Mouse (Mus musculus) lung, embryonic 16.5 days (tissue): ENCODE data around the gene Stub1. TPM values are rescaled to one million over a fixed set of nuclear protein-coding genes. Genes with fewer than 3 reads are reported as not detected.
A peak's percentile ranks its signal among the peaks of the same experiment; 100 is the strongest.
"Not testable (repeated sequence)": the region's sequence is repeated elsewhere in the genome, so short reads cannot be mapped to it uniquely, and the experiment has no call there.

ENCODE experiments used
- ATAC-seq: fragments of 200-750 bp; cut with Nextera tagmentation; 2 replicates; pipeline ENCODE4 v1.8.0; 2017; ENCODE audit warnings: low read depth, mild to moderate bottlenecking, moderate library complexity
- H3K27ac ChIP-seq: fragments of 300-500 bp; sonication (generic); 2 replicates; pipeline ENCODE4 v1.5.1; 2014; ENCODE audit warnings: mild to moderate bottlenecking, control low read depth, low read length
- H3K27me3 ChIP-seq: fragments of 300-500 bp; sonication (generic); 2 replicates; pipeline ENCODE4 v1.6.1; 2014; ENCODE audit warnings: low read depth, low read length, mixed read lengths; ENCODE audit not compliant: control insufficient read depth, insufficient read depth
- H3K36me3 ChIP-seq: fragments of 300-500 bp; sonication (generic); 2 replicates; pipeline ENCODE4 v1.6.1; 2014; ENCODE audit warnings: low read length; ENCODE audit not compliant: control insufficient read depth, insufficient read depth
- H3K4me1 ChIP-seq: fragments of 300-500 bp; sonication (generic); replicated peaks from 2 replicates; pipeline ENCODE4 v1.6.1; 2014; ENCODE audit warnings: low read length, mixed read lengths; ENCODE audit not compliant: control insufficient read depth, insufficient read depth
- H3K4me2 ChIP-seq: fragments of 300-500 bp; sonication (generic); 2 replicates; pipeline ENCODE4 v1.6.1; 2014; ENCODE audit warnings: low read depth, low read length, control low read depth
- H3K4me3 ChIP-seq: fragments of 300-500 bp; sonication (generic); 2 replicates; pipeline ENCODE4 v1.5.1; 2014; ENCODE audit warnings: mild to moderate bottlenecking, low read length, control low read depth
- H3K9ac ChIP-seq: fragments of 300-500 bp; sonication (generic); 2 replicates; pipeline ENCODE4 v1.6.1; 2014; ENCODE audit warnings: low read length, control low read depth
- H3K9me3 ChIP-seq: fragments of 300-500 bp; sonication (generic); 2 replicates; pipeline ENCODE4 v1.6.1; 2016; ENCODE audit warnings: low read length; ENCODE audit not compliant: control insufficient read depth
- WGBS: fragments of 180-500 bp; shearing (Covaris S2); extraction: QIAGEN DNeasy Blood & Tissue Kit; methylation state at CpG from one replicate; pipeline ENCODE4 v1.1.7; 2014; 5-methylcytosine and 5-hydroxymethylcytosine counted together
- polyA plus RNA-seq: library from polyadenylated mRNA; unstranded; fragments of >200 nt; fragmentation: Nextera tagmentation; extraction: Ambion mirVana; gene quantifications from 2 replicates; pipeline ENCODE4 v1.2.1, GENCODE M21; 2015

Stub1 gene
- polyA plus RNA-seq, 1 experiment from 2014 or later: 316 TPM

DNA sequence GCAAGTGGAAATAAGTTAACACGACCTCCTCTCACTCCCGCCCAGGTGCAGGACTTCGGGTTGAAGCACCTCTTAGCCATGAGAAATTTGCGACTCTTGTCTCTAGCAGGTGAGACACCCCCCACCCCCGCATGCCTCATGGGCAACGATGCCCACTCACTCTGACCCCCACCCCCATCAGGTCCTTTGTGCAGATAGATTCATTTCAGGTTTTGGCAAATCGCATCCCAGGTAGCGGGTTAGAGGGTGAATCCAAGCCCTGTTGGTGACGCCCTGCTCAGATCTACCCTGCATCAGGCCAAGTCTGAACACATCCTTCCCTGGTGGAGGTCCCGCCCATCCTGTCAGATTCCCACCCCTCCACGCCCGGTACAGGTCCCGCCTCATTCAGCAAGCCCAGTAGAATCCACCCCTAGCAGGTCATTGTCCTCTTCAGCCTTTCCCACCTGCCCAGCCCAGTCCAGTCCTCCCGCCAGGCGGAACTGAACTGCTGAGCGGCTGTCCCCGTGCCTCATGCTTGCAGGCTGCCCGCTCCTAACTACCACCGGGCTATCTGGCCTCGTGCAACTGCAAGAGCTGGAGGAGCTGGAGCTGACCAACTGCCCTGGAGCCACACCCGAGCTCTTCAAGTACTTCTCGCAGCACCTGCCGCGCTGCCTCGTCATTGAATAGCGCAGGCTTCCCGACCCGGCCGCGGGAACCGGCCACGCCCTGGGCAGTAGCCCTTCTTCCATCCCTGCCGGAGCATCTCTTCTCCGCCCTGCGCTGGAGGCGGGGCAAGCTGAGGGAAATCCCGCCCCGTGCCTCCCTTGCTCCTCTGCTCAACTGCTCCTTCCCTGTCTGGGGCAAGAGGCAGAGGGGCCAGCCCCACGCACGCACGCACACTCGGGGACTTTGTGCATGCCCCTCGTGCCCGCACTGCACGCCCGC, 14.1 kb downstream of the Stub1 start:
- H3K4me3 ChIP-seq: 0 out of 2 replicates have a peak overlapping the region, but pooled peaks have one; percentile 5
- no peak overlapping the region for H3K27ac ChIP-seq
- ATAC-seq: no peak
- peaks cover 4% of the 10 kb centered on the region for H3K4me1 ChIP-seq
- peak overlapping the region; percentile 13 for H3K4me2 ChIP-seq
- no peaks in the 10 kb centered on the region for H3K9me3 ChIP-seq
- WGBS: 7% methylated on average over 46 of the region's 46 CpGs
- peaks cover 30% of the 10 kb centered on the region for H3K27me3 ChIP-seq
- H3K36me3 ChIP-seq: no peaks in the 10 kb centered on the region
- H3K9ac ChIP-seq: no peak overlapping the region

DNA sequence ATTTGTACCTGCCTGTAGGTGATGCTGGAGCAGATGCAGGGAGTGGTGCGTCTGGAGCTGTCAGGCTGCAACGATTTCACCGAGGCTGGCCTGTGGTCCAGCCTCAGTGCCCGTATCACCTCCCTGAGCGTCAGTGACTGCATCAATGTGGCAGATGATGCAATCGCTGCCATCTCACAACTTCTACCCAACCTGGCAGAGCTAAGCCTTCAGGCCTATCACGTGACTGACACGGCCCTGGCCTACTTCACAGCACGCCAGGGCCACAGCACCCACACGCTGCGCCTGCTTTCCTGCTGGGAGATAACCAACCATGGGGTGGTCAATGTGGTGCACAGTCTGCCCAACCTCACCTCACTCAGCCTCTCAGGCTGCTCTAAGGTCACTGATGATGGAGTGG, 15.5 kb downstream of the Stub1 start:
- Histone ChIP-seq H3K36me3 (no peaks in the 10 kb centered on the region), H3K9ac (no peak overlapping the region), H3K27ac (no peak overlapping the region), H3K4me3 (no peak overlapping the region), H3K27me3 (peaks cover 30% of the 10 kb centered on the region), H3K9me3 (no peaks in the 10 kb centered on the region), H3K4me2 (no peak overlapping the region), H3K4me1 (no peaks in the 10 kb centered on the region)
- 73% methylated on average over 11 of the region's 11 CpGs for WGBS
- ATAC-seq: no peak

DNA sequence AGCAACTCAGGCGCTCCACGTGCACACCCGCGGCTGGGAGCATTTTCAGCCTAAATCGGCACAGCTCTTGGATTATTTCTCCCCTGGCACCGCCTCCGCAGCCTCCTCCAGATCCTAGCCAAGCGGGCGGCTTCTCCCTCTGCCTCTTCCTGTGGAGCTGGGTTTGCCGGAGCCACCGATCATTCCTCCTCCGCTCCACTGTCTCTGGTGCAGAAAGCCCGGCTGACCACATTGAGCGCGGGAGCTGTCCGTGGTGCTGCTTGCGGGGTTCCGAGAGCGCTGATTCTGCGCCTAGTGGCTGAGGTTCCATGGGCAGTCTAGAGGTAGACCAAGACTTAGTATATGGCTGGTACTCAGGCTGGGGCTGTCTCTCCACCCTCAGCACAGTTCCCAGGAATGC, 19.7 kb downstream of the Stub1 start:
- H3K4me3 ChIP-seq: no peak overlapping the region
- peak; percentile 53 for ATAC-seq
- no peaks in the 10 kb centered on the region for H3K9me3 ChIP-seq
- no peak overlapping the region for H3K9ac ChIP-seq
- peaks cover 3% of the 10 kb centered on the region; the same call in 1 of the 2 replicates for H3K4me1 ChIP-seq
- no peak overlapping the region for H3K27ac ChIP-seq
- WGBS: 2% methylated on average over 20 of the region's 20 CpGs
- H3K4me2 ChIP-seq: no peak overlapping the region
- H3K27me3 ChIP-seq: peaks cover 35% of the 10 kb centered on the region
- H3K36me3 ChIP-seq: no peaks in the 10 kb centered on the region

DNA sequence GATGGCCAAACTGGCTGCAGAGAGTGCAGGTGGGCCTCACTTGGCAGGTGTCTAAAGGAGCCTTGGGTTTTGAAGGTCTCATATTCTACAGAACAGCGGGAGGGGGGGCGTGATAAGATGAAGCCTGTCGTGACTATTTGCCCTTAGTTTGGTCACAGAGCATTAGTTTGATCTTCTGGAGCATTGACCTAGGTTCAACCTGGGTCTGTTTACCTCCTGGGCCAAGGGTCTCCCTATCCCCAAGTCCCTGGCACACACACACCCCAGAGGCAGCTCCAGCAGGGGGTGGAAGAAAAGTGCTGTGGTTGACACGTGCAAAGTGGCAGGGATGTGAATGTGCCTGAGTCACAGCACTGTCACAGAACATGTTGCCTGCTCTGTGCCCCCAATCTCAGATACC, 22.3 kb downstream of the Stub1 start:
- Histone ChIP-seq H3K9me3 (no peaks in the 10 kb centered on the region), H3K4me3 (no peak overlapping the region), H3K27ac (no peak overlapping the region), H3K27me3 (peaks cover 33% of the 10 kb centered on the region), H3K9ac (no peak overlapping the region), H3K4me2 (no peak overlapping the region), H3K36me3 (no peaks in the 10 kb centered on the region), H3K4me1 (peaks cover 3% of the 10 kb centered on the region; the same call in 1 of the 2 replicates)
- ATAC-seq: no peak
- 63% methylated on average over 4 of the region's 4 CpGs for whole genome bisulfite sequencing

DNA sequence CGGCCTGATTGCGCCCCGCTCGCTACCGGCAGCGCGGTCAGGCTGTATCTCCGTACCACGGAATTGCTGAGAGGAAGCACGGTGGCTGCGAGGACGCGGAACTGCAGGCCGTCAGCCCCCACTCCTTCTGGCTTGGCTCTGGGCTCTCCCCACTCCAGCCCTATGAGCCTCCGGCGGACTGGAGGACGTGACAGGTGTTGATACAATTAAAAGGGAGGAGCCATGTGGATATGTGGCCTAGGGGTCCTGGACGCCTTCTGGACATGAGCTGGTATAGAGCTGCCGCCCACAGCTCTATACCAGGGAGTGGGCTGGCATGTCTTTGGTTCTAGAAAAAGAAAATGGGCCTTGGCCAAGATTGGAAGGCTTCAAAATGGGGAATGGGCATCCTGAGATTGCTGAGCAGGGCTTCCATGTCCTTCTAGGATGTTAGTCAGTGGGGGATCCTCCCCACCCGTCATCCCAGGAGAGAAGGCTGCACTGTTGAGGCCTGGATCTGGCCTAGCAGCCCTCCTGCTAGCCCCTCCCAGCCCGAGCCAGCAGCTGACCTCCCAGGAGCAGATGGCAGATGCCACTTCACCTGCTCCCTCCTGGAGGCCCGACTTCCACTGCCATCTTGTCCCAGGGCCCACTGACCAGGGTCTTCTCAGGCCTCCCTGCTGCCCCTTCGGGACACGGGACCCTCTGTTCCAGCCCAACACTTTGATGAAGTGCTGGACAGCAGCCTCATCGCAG, 23.4 kb downstream of the Stub1 start:
- peaks cover 3% of the 10 kb centered on the region; the same call in 1 of the 2 replicates for H3K4me1 ChIP-seq
- peak overlapping the region; percentile 68 for H3K4me3 ChIP-seq
- 5% methylated on average over 22 of the region's 25 CpGs for WGBS
- peaks cover 33% of the 10 kb centered on the region for H3K27me3 ChIP-seq
- H3K36me3 ChIP-seq: no peaks in the 10 kb centered on the region
- H3K9ac ChIP-seq: peak overlapping the region; percentile 62
- no peak overlapping the region for H3K27ac ChIP-seq
- ATAC-seq: peak; percentile 5; the same call in 1 of the 2 replicates
- H3K9me3 ChIP-seq: no peaks in the 10 kb centered on the region
- H3K4me2 ChIP-seq: peak overlapping the region; percentile 96

DNA sequence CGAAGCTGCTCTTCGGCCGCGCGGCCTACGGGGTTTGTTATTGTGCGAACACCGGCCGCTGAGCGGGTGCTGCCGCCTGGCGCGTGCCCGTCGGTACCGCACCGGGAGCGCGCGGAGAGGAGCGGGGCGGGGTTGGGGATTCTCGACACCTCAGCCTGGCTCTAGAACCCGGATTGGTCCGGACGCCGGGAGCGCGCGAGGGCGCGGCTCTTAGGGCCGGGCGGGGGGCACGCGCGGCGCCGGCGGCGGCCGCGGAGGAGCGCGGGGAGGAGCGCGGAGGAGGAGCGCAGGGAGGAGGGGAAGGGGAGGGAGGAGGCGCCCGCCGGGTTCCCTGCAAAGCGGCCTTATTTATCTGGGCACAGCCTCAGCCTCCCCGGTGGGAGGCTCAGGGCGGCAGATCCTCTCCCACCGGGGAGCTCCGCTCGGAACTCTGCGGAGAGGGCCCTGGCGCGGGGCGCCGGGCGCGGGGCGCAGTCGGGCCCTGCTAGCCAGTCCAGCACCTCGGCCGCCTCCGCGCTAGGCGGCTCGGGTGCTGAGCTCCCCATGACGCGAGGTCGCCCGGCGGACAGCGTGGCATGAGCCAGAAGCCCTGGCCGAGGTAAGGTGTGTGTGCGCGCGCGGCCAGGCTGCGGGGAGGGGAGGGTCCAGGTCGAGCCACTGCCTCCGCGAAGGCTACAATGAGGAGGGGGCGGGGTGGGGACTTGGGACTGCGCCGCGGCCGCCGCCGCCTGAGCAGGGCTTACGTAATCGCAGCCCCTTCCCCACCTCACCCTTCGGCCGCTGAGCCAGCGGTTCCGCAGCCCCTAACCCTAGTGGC, 24.2 kb downstream of the Stub1 start, which contains the start of gene Fbxl16:
Fbxl16 (plus strand) TSS at position 297 of the 817 bp plus-strand sequence.
- H3K27ac ChIP-seq: no peak within 1 kb of the TSS
- peak within 1 kb of the TSS; percentile 62 for H3K9ac ChIP-seq
- H3K4me3 ChIP-seq: peak within 1 kb of the TSS; percentile 68
- H3K27me3 ChIP-seq: peaks cover 33% of the 10 kb centered on the region
- peaks cover 3% of the 10 kb centered on the region; the same call in 1 of the 2 replicates for H3K4me1 ChIP-seq
- peak within 1 kb of the TSS; percentile 96 for H3K4me2 ChIP-seq
- WGBS: under 1% methylated on average over 75 of the region's 100 CpGs
- peak; percentile 81 for ATAC-seq
- H3K36me3 ChIP-seq: no peaks in the 10 kb centered on the region
- H3K9me3 ChIP-seq: no peaks in the 10 kb centered on the region

DNA sequence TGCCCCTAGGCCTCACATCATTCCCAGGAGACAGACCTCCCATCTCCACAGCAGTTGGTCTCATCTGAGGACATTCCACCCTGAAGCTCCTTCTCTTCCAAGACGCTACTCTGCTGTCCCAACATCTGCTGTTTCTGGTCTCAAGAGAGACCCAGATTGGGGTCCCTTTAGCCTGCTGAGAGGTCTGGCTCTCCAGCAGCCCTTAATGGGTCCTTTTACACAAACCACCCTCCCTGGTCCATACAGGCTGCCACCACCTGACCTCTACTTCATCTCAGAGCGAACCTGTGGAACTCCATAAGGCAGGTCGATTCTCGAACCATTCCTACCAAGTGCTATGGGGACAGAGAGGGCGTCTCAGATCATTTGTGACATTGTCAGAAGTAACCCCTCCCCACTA, 25.2 kb downstream of the Stub1 start:
- no peak overlapping the region for H3K9ac ChIP-seq
- peaks cover 33% of the 10 kb centered on the region for H3K27me3 ChIP-seq
- 32% methylated on average over 5 of the region's 5 CpGs for WGBS
- peaks cover 3% of the 10 kb centered on the region; the same call in 1 of the 2 replicates for H3K4me1 ChIP-seq
- no peak overlapping the region for H3K4me3 ChIP-seq
- no peaks in the 10 kb centered on the region for H3K36me3 ChIP-seq
- no peak overlapping the region for H3K27ac ChIP-seq
- no peak overlapping the region for H3K4me2 ChIP-seq
- no peak for ATAC-seq
- no peaks in the 10 kb centered on the region for H3K9me3 ChIP-seq

DNA sequence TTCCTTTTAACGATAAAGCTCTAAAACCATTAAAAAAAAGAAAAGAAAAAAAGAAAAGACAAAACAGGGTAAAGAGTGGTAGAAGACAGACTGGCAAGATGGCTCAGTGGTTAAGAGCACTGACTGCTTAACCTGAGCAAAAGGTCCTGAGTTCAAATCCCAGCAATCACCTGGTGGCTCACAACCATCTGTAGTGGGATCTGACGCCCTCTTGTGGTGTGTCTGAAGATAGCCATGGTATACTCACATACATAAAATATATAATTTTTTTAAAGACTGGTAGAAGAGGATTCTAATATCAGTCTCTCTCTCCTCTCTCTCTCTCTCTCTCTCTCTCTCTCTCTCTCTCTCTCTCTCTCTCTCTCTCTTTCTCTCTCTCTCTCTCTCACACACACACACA, 25.8 kb downstream of the Stub1 start:
- WGBS: 46% methylated on average over 2 of the region's 2 CpGs
- peaks cover 33% of the 10 kb centered on the region for H3K27me3 ChIP-seq

More for the DNA sequence above, 25.8 kb downstream of the Stub1 start:
- not testable (repeated sequence) for H3K9ac ChIP-seq, H3K4me2 ChIP-seq, H3K4me1 ChIP-seq, H3K9me3 ChIP-seq, H3K4me3 ChIP-seq, ATAC-seq, H3K27ac ChIP-seq, H3K36me3 ChIP-seq
